Mouse (Mus musculus): ENCODE results near the gene BC049730. TPM values are rescaled to one million over a fixed set of nuclear protein-coding genes. Genes with fewer than 3 reads are reported as not detected.
"Not testable (repeated sequence)": the region's sequence is repeated elsewhere in the genome, so short reads cannot be mapped to it uniquely, and the experiment has no call there.

The BC049730 gene
- polyA plus RNA-seq, 1 experiment from 2014 or later: not detected

- 81% methylated on average over 4 of the region's 4 CpGs for WGBS (ENCODE audit: insufficient replicate concordance)
Observed at GRCm38 (mm10) chr7:24697891-24698290, 11.2 kb upstream of the BC049730 start.

DNA sequence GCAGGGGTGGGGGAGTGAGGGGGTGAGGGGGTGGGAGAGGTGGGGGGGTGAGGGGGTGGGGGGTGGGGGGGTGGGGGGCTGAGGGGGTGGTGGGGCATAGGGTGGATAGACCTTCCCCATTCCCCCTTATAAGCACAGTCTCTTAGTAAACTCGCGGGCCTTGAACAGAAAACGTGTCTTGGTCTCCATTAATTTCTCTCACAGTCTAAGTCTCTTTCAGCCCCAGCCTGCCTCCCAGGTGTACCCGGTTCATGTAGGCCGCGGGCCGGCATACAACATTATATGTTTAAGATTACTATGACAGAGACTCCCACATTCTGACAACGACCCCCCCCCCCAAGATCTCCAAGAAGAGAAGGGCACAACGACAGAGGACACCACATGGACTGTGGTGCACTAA lies 6.2 kb upstream of the BC049730 start:
- not testable (repeated sequence) for H3K4me2 ChIP-seq; H3K4me1 ChIP-seq (replicated peaks); H3K27ac ChIP-seq (replicated peaks); H3K9ac ChIP-seq; H3K9me3 ChIP-seq (replicated peaks); H3K36me3 ChIP-seq (replicated peaks); H3K4me3 ChIP-seq (replicated peaks); ATAC-seq (ENCODE audit: insufficient read depth); H3K27me3 ChIP-seq
- 61% methylated on average over 9 of the region's 9 CpGs for WGBS (ENCODE audit: insufficient replicate concordance)

More at GRCm38 (mm10) chr7:24697891-24698290, 11.2 kb upstream of the BC049730 start:
- H3K9ac ChIP-seq; H3K9me3 ChIP-seq (replicated peaks); H3K4me2 ChIP-seq; ATAC-seq (ENCODE audit: insufficient read depth); H3K36me3 ChIP-seq (replicated peaks); H3K4me1 ChIP-seq (replicated peaks); H3K27me3 ChIP-seq; H3K27ac ChIP-seq (replicated peaks); H3K4me3 ChIP-seq (replicated peaks): not testable (repeated sequence)

GRCm38 (mm10) chr7:24715039-24715438 lies 6.0 kb downstream of the BC049730 start:
- H3K27ac ChIP-seq (replicated peaks): no peak overlapping the region
- H3K4me3 ChIP-seq (replicated peaks): no peak overlapping the region
- 36% methylated on average over 6 of the region's 6 CpGs for WGBS (ENCODE audit: insufficient replicate concordance)
- no peak for ATAC-seq (ENCODE audit: insufficient read depth)
- no peaks in the 10 kb centered on the region for H3K9me3 ChIP-seq (replicated peaks)
- no peak overlapping the region for H3K4me2 ChIP-seq
- no peaks in the 10 kb centered on the region for H3K27me3 ChIP-seq
- no peaks in the 10 kb centered on the region for H3K36me3 ChIP-seq (replicated peaks)
- no peak overlapping the region for H3K9ac ChIP-seq
- no peaks in the 10 kb centered on the region for H3K4me1 ChIP-seq (replicated peaks)

DNA sequence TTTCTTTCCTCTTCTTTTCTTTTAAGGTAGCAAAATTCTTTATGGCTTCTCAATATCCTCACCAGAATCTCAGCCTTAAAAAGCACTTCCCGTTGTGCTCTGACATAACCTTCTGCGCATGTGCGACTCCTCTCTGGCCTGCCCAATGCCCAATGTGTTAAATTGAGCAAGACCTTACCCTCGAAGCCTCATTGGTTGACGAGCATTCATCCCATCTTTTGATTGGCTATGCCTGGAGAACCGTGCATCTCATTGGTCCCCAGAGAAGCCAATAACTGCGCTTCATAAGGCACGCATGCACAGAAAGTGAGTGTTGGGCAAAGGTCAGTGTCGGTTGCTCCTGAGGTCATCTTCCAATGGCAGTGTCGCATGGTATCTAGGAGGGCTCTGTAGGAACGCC lies 17.8 kb downstream of the BC049730 start, which contains the start of gene Gm4763:
Gene Gm4763 (minus strand): TSS at position 101 of the 400 bp plus-strand sequence.
- 74% methylated on average over 11 of the region's 11 CpGs for WGBS (ENCODE audit: insufficient replicate concordance)
- H3K9ac ChIP-seq; ATAC-seq (ENCODE audit: insufficient read depth); H3K9me3 ChIP-seq (replicated peaks); H3K4me2 ChIP-seq; H3K4me3 ChIP-seq (replicated peaks); H3K27ac ChIP-seq (replicated peaks); H3K36me3 ChIP-seq (replicated peaks); H3K27me3 ChIP-seq; H3K4me1 ChIP-seq (replicated peaks): not testable (repeated sequence)

GRCm38 (mm10) chr7:24735970-24736670 lies 27.1 kb downstream of the BC049730 start:
- peaks cover 2% of the 10 kb centered on the region; the same call in 1 of the 2 replicates for H3K4me1 ChIP-seq (replicated peaks)
- no peaks in the 10 kb centered on the region for H3K27me3 ChIP-seq
- H3K9ac ChIP-seq: no peak overlapping the region
- no peaks in the 10 kb centered on the region for H3K36me3 ChIP-seq (replicated peaks)
- WGBS (ENCODE audit: insufficient replicate concordance): 18% methylated on average over 17 of the region's 17 CpGs
- no peak for ATAC-seq (ENCODE audit: insufficient read depth)
- H3K9me3 ChIP-seq (replicated peaks): no peaks in the 10 kb centered on the region
- no peak overlapping the region for H3K27ac ChIP-seq (replicated peaks)
- peak overlapping the region; percentile 1; the same call in 1 of the 2 replicates for H3K4me2 ChIP-seq
- H3K4me3 ChIP-seq (replicated peaks): no peak overlapping the region

- no peak overlapping the region for H3K27ac ChIP-seq (replicated peaks)
- no peaks in the 10 kb centered on the region for H3K9me3 ChIP-seq (replicated peaks)
- no peak overlapping the region for H3K4me2 ChIP-seq
- no peaks in the 10 kb centered on the region for H3K27me3 ChIP-seq
- no peaks in the 10 kb centered on the region for H3K4me1 ChIP-seq (replicated peaks)
- no peak overlapping the region for H3K9ac ChIP-seq
- WGBS (ENCODE audit: insufficient replicate concordance): 29% methylated on average over 4 of the region's 4 CpGs
- ATAC-seq (ENCODE audit: insufficient read depth): no peak
- H3K4me3 ChIP-seq (replicated peaks): no peak overlapping the region
- H3K36me3 ChIP-seq (replicated peaks): no peaks in the 10 kb centered on the region
Observed at GRCm38 (mm10) chr7:24750695-24751094, 41.7 kb downstream of the BC049730 start.

DNA sequence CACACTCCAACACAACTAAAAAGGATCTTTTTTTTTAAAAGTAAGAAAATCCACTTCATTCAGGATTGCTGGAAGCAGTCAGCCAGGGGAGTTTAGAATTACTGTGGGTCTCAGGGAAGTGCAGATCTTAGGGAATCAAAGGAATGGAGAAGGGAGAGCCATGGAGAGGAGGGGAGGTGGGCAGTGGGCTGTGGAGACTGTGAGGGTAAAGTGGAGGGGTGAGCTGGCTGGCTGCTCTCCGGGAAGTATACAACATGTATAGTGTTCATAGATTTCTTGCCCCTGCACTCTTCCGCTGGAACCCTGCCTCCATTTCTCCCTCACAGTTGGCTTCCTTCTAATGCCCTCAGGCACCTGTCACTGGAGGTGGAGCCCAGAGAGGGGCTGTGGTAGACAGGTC lies 42.6 kb downstream of the BC049730 start:
- H3K36me3 ChIP-seq (replicated peaks): no peaks in the 10 kb centered on the region
- WGBS (ENCODE audit: insufficient replicate concordance): 52% methylated on average over 2 of the region's 2 CpGs

DNA sequence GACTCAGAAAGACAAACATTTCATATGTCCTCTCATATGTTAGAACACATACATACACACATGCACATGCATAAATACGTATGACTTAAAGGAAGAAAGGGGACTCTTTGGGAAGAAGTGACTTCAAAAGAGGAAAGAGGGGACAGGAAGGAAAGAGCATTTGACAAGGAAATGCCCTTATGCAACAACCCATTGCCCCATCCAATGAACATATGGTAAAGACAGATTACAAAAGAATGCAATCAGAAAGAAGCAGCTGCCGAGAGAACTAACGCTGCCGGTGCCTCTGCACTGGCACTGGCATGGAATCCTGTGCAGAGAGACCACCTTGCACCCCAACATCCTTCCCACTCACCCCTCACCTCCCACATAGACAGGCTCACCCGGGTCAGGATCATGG lies 44.4 kb downstream of the BC049730 start:
- Histone ChIP-seq H3K4me1 (replicated peaks) (no peaks in the 10 kb centered on the region), H3K9me3 (replicated peaks) (no peaks in the 10 kb centered on the region), H3K4me3 (replicated peaks) (no peak overlapping the region), H3K27ac (replicated peaks) (no peak overlapping the region), H3K9ac (no peak overlapping the region), H3K36me3 (replicated peaks) (no peaks in the 10 kb centered on the region), H3K27me3 (no peaks in the 10 kb centered on the region), H3K4me2 (no peak overlapping the region)
- ATAC-seq (ENCODE audit: insufficient read depth): no peak
- 22% methylated on average over 5 of the region's 5 CpGs for WGBS (ENCODE audit: insufficient replicate concordance)

More for the DNA sequence above, 42.6 kb downstream of the BC049730 start:
- no peak overlapping the region for H3K4me3 ChIP-seq (replicated peaks)
- no peak for ATAC-seq (ENCODE audit: insufficient read depth)
- no peak overlapping the region for H3K4me2 ChIP-seq
- no peaks in the 10 kb centered on the region for H3K9me3 ChIP-seq (replicated peaks)
- H3K27me3 ChIP-seq: no peaks in the 10 kb centered on the region
- H3K9ac ChIP-seq: no peak overlapping the region
- H3K4me1 ChIP-seq (replicated peaks): no peaks in the 10 kb centered on the region
- H3K27ac ChIP-seq (replicated peaks): no peak overlapping the region

- H3K4me3 ChIP-seq (replicated peaks): no peak overlapping the region
Observed at GRCm38 (mm10) chr7:24758520-24758919, 49.5 kb downstream of the BC049730 start.

GRCm38 (mm10) chr7:24760211-24760610 lies 51.2 kb downstream of the BC049730 start, which contains the start of gene Cd177:
Gene Cd177, minus strand, starts transcription at chr7:24760311.
- no peaks in the 10 kb centered on the region for H3K27me3 ChIP-seq
- WGBS (ENCODE audit: insufficient replicate concordance): 59% methylated on average over 6 of the region's 6 CpGs
- no peaks in the 10 kb centered on the region for H3K9me3 ChIP-seq (replicated peaks)
- H3K27ac ChIP-seq (replicated peaks): no peak within 1 kb of the TSS
- H3K4me3 ChIP-seq (replicated peaks): no peak within 1 kb of the TSS
- no peaks in the 10 kb centered on the region for H3K36me3 ChIP-seq (replicated peaks)
- ATAC-seq (ENCODE audit: insufficient read depth): no peak
- no peaks in the 10 kb centered on the region for H3K4me1 ChIP-seq (replicated peaks)
- no peak within 1 kb of the TSS for H3K9ac ChIP-seq
- H3K4me2 ChIP-seq: no peak within 1 kb of the TSS

More at GRCm38 (mm10) chr7:24758520-24758919, 49.5 kb downstream of the BC049730 start:
- no peak overlapping the region for H3K9ac ChIP-seq
- H3K27ac ChIP-seq (replicated peaks): no peak overlapping the region
- H3K36me3 ChIP-seq (replicated peaks): no peaks in the 10 kb centered on the region
- no peak overlapping the region for H3K4me2 ChIP-seq
- no peaks in the 10 kb centered on the region for H3K27me3 ChIP-seq
- 33% methylated on average over 1 of the region's 1 CpGs for WGBS (ENCODE audit: insufficient replicate concordance)
- no peaks in the 10 kb centered on the region for H3K9me3 ChIP-seq (replicated peaks)
- H3K4me1 ChIP-seq (replicated peaks): no peaks in the 10 kb centered on the region
- no peak for ATAC-seq (ENCODE audit: insufficient read depth)

GRCm38 (mm10) chr7:24761161-24761560 lies 52.1 kb downstream of the BC049730 start:
- no peak overlapping the region for H3K9ac ChIP-seq
- WGBS (ENCODE audit: insufficient replicate concordance): 37% methylated on average over 6 of the region's 6 CpGs
- H3K4me3 ChIP-seq (replicated peaks): no peak overlapping the region
- no peaks in the 10 kb centered on the region for H3K27me3 ChIP-seq
- no peak for ATAC-seq (ENCODE audit: insufficient read depth)
- H3K4me2 ChIP-seq: no peak overlapping the region
- no peaks in the 10 kb centered on the region for H3K36me3 ChIP-seq (replicated peaks)
- no peak overlapping the region for H3K27ac ChIP-seq (replicated peaks)
- H3K4me1 ChIP-seq (replicated peaks): no peaks in the 10 kb centered on the region
- H3K9me3 ChIP-seq (replicated peaks): no peaks in the 10 kb centered on the region

- no peak for ATAC-seq (ENCODE audit: insufficient read depth)
Observed at GRCm38 (mm10) chr7:24762574-24762973, 53.5 kb downstream of the BC049730 start.

More at GRCm38 (mm10) chr7:24762574-24762973, 53.5 kb downstream of the BC049730 start:
- Histone ChIP-seq H3K9ac (no peak overlapping the region), H3K4me3 (replicated peaks) (no peak overlapping the region), H3K27me3 (no peaks in the 10 kb centered on the region), H3K9me3 (replicated peaks) (no peaks in the 10 kb centered on the region), H3K4me1 (replicated peaks) (no peaks in the 10 kb centered on the region), H3K27ac (replicated peaks) (no peak overlapping the region), H3K4me2 (no peak overlapping the region), H3K36me3 (replicated peaks) (no peaks in the 10 kb centered on the region)
- 63% methylated on average over 8 of the region's 8 CpGs for WGBS (ENCODE audit: insufficient replicate concordance)

Data from liver, embryonic 15.5 days (tissue).